Mouse (Mus musculus): ENCODE results near the gene Top2b.

Gene Top2b

DNA sequence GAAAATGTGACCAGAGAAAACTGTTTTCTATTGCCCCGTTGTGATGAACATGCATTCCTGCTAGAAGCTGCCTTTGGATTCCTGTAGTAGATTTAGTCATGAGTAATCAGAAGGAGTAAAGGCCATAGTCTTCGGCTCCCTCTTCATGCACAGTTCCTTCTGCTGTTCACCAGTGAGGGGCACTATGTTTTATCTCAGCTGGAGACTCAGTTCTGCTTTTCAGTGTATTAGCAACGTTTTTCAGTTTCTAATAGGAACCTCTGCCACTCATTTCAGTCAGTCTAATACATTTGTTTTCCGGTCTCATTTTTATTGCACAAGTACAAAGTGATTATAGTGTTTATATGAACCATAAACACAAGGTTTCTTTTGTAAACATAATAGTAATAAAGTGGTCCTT is 62.6 kb downstream of the Top2b start:
- no peak for DNase-seq

DNA sequence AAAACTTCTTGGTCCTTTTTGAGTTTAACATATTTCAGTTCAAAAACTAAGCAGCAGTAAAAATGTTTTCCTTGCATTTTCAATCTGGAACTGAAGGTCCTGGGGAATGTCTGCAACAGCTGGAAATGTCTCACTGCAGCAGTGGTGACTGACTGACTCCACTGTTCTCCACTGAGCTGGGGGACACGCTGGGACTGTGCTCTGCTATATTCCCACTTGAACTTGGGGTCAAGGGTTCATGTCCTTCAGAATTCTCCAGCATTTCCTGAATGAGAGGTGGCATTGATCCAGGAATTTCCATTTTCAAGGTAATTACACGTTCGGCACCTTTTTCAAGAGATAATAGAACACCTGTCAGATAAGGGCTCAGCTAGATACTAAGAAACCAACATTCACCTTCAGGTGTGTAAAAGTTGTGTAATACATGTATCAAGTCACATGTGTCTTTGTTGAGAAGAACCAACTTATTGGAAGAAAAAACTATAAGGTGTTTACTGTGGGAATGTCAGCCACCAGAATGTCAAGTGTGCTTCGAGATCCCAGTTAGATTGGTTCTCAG is 67.0 kb downstream of the Top2b start:
- DNase-seq: no peak

DNA sequence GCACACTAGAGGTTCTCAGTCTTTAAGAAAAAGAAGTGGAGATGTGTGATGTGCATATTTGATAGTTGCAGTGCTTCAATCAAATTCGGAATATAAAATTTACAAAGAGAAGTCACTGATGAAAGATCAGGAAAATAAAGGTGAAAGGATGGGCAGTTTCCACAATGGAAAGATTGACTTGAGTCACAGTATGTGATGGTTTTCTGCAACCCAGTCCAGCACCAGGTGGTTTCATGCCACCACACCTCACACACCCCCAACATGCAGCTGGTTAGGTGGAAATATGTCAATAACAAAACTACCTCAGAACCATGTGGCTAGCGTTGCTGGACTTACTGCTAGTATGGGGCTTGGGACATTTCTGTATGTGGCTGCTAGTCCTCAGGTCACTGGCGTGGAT is 67.6 kb downstream of the Top2b start:
- no peak for DNase-seq

DNA sequence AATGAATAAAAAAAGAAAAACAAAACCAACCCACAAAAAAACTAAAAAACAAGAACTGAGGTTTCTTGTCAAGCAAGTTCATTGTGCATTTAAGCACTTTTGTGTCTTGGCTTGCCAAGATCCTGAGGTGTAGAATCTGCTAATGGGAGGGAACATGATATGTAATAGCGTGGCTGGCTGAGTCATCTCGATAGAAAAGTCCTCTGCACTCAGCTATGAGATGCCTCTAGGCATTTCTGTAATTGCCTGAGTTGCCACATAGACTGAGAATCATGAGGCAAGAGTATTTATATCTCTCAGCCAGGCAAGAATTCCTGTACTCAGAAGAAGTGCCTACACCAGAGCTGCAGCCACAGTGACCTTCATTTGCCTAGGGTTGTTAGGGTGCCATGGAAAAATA is 68.2 kb downstream of the Top2b start:
- DNase-seq: no peak

DNA sequence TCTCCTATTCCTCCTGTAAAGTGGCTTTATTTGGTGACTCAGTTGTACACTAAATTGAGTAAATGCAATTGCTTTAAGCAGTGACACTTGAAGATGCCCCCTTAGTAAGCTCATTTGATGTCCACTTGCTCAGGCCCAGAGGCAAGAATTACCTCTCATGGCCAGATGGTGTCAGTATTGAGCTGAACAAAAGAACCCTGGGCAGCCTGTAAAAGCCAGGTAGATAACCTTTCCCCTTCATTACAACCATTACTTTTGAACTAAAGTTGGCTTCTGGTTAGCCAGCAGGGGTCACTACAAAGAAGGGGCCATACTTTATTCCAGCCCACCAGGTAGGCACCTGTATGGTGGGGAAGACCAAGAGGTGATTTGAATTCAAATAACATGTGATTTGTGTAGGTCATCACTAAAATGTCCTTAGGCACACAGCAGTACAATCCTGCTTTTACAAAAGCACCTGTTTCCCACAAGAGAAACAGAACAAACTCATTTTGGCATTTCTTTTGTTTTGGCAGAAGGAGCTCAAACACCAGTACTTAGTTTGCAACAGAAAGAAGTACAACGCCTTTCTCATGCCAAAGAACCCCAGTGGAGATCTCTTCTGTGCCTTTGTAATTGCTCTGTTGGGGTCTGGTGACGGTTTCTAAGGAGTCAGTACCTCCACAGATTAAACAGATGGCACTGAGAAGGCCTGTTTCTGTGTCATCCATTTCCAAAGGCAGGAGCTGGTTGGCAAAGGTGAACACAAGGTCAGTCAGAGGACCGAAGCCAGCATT is 69.6 kb downstream of the Top2b start:
- DNase-seq: peak; percentile 48 to 74

DNA sequence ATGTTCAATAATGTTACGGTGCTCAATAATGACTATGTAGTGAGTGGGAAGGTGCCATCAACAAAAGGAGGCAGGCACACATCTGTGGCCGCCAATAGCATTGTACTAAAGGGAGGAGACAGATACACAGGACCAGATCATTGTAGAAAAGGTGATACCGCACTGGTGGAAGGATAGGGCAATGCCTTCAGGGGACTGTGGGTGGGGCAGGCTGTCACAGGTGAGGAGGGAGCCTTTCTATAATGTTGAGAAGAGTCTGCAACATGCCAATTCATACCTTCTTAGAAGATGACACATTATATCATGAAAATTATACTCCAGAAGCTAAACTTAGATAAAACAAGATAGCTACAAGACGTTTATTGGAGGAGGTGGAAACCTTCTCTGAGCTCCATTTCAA is 72.4 kb downstream of the Top2b start:
- no peak for DNase-seq

DNA sequence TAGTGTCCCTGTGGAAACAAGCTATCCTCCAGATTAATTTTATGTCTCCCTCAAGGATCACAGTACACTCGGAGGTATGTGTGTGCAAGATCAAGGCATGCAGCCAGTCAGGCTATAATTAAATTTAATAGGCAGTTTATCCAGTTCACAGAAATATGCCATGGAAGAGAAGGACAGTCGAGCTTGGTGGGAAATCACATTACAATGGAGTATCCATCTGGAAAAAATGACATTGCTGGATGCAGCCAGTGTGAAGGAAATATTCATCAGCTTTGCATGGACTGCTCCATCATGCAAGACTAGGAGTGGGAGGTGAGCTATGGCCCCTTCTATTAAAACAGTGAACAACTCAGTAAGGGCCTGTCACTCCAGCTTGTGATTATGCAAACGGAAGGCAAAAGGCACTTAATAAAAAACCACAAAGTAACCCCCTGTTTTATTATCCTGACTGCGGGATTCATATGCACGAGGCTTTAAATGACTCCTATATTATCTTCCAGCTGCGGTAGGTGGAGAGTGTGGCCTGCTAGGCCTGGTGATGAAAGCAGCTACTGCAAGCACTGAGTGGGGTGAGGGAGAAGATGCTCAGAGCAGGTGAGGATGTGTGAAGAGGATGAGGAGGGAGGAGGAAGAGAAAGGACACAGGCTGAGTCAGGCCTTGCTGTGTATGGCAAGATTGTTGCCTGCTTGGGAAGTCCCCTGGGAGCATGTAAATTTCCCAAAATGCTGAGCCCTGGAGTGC is 74.6 kb downstream of the Top2b start:
- DNase-seq: no peak

DNA sequence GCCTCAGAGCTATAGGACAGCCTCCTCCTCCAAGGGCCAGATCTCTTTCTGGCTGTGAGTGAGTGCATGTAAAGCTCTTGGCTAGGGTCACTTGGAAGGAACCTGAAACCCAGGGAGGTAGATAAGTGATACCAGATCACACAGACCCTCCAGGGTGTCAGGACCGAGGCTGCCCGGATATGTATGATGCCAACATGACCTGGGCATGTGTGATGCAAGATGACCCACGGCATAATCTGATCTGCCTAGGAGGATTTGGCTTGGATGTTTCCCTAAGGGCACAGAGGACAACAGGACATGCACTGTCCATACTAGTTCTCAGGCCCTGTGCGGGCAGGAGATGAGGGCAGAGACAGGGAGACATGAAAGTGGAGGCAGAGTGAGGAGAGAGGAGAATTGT is 79.9 kb downstream of the Top2b start:
- DNase-seq: no peak

DNA sequence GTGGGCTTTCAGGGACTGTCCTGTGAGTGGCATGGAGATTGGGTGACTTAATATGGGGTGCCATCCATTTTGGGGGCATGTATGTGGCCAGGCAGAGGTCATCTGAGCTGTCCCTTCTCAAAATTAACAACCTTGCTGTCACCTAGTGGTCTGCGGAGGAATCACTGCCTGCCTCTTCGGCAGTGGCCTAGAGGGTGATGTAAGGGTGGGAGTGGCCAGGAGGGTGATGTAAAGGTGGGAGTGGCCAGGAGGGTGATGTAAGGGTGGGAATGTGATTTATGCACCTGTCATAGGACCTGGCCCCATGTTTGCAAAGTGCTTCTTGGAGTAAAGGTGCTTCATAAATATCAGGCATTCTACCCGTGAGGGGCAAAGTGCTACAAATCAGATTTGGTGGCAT is 82.6 kb downstream of the Top2b start:
- DNase-seq: no peak

DNA sequence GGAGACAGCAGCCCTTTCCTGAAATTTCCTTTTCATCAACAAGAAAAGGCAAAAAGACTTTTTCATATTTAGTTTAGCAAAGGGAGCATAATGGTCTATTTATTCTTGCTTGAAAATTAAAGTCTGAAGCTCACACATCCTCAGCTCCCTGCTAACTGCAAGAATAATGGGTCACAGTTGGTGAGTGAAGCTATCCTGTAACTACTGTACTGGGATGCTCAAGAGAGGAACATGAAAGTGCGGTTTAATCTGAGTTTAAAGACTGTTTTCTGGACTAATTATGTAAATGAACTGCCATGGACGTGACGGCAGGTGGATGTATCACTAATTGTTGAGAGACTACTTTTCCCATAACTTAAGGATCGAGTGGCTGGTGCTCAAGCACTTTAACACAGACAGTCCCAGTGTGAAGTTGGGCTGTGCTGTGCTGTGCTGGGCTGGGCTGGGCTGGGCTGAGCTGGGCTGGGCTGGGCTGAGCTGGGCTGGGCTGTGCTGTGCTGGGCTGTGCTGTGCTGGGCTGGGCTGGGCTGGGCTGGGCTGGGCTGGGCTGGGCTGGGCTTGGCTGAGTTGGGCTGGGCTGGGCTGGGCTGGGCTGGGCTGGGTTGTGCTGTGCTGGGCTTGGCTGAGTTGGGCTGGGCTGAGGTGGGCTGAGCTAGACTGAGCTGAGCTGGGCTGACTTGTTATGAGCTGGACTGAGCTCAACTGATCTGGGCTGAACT is 83.4 kb downstream of the Top2b start:
- DNase-seq: no peak

DNA sequence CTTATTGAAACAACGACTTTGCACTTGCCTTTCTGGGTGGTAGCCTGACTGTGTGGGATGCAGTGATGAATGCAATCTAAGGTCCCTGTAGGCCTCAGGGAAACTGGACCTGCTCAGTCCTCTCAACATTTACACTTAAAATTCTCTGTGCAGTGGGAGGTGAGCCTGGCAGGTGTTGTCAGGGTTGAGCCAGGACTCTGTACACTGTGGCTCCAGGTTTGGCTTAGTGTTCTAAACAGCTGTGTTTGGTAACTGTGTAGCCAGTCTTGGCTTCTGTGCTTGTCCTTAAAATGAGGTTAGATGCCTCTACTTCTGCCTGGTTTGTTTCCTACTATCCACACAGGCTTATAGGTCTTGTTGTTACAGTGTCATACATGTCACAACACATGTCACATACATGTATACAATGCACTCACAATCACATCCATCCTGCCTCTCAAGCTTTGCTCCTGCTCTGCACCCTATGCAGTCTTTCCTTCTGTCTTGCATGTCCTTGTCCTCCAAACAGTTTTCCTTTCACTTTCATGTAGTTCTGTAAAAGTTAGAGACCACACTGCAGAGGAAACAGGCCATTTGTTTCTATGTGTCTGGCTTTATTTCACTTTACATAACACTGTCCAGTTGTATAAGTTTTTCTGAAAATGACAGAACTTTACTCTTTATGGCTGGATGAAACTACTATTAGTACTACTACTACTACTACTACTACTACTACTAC is 113.8 kb downstream of the Top2b start:
- DNase-seq: no peak

DNA sequence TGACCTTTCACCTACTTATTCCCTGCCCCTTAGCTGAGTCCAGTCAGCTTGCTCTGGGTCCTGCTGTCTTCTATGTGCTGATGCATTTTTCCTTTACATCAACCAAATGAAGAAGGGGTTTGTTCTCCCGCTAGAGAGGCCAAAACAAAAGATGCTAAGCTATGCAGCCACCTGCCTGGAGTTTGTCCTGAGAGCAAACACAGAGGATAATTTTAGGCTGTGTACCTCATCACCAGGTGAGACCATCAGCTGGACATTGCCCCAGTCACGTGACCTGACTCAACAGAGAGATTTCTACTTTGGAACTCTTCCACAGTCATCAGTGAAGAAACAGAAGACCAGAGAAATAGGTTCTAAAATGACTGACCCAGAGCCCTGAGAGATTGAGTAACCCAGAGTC is 114.5 kb downstream of the Top2b start:
- DNase-seq: no peak

DNA sequence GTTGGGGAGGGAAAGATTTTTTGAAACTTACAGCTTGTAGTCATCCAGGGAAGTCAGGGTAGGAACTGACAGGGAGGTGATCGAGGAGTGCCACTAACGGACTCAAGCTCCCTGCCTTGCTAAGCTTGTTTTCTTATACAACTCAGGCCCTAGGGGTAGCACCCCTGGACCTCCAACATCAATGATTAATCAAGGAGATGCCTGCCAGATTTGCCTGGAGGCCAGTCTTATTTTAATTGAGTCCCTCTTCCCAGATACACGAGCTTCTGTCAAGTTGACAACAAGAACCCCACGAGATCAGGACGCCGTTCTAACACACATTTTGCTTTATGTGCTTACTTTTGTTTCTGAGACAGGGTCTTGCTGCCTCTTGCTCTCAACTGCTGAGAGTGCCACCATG is 115.6 kb downstream of the Top2b start:
- no peak for DNase-seq

DNA sequence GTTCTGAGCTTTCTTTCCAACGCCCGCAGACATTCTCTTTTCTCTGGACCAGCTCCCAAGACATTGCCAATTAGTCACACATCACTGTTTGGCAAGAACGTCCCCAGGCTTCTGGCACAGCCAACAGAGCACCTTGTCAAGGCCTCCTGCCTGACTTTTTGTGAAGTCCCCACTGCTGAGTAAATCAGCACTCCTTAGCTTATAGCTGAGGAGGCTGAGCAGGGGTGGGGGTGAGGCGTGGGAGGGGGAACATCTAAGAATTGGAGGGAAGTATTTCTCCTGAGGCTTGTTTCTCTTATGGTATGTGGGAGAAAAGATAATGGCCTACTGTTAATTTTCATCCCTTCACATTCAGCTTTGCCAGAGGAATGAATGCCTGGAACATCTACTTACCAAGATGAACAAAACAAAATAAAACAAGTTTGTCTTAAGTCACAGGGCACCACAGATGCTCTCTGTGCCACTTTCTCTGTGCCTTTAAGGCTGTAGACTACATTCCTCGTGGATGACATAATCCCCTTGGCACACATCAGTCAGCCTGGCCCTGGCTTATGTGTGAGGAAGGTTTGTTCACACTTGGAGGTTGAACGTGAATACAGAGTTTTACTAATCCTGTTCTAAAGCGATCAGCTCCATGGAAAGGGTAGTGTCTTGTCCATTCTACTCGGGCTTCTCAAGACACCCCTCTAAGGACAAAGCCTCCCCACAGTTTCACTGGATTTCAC is 118.8 kb downstream of the Top2b start:
- DNase-seq: peak; percentile 20 to 38
